Mouse (Mus musculus): Measurements from ENCODE around the gene Bcdin3d. TPM values are rescaled to one million over a fixed set of nuclear protein-coding genes. Genes with fewer than 3 reads are reported as not detected.
"Not testable (repeated sequence)": the region's sequence is repeated elsewhere in the genome, so short reads cannot be mapped to it uniquely, and the experiment has no call there.

Bcdin3d gene
- polyA plus RNA-seq, 1 experiment from 2014 or later, result 19.4 TPM

DNA sequence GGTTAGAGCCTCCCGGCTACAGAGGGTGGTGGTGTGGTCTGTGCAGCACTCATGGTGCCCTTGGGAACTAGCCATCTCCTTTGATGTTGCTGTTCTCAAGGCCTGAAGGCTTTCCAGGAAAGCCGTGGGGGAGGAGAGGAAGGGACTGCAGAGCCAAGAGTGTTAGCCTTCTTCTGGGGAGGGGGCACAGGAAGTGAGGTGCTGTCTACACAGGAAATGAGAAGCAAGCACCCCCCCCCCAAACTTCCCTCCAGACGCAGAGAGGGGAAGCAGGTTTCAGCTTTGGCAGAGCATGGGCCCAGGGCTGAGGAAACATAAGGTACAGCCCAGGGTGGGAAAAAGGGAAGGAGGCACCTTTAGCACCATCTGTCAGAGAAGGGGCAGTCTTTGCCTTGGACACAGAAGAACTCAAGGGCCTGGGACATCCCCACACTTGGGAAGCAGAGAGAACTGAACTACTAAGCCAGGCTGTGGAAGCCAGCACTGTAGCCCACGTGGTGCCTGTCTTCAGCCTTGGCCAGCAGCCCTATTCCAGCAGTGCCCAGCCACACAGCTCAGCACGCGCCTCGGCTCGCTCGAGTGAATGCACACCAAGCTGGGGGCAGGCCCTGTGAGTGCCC is 25.3 kb downstream of the Bcdin3d start:
- no peaks in the 10 kb centered on the region for H3K9me3 ChIP-seq (replicated peaks)
- H3K36me3 ChIP-seq, result peaks cover 90% of the 10 kb centered on the region
- peak overlapping the region; percentile 64; the same call in 1 of the 2 replicates for H3K27ac ChIP-seq
- 75% methylated on average over 9 of the region's 9 CpGs for WGBS
- no peak overlapping the region for H3K4me3 ChIP-seq
- no peak for DNase-seq (ENCODE audit: low spot score)
- H3K4me1 ChIP-seq, result peaks cover 19% of the 10 kb centered on the region
- no peaks in the 10 kb centered on the region for H3K27me3 ChIP-seq (ENCODE audit: low read depth, poor library complexity, severe bottlenecking)

DNA sequence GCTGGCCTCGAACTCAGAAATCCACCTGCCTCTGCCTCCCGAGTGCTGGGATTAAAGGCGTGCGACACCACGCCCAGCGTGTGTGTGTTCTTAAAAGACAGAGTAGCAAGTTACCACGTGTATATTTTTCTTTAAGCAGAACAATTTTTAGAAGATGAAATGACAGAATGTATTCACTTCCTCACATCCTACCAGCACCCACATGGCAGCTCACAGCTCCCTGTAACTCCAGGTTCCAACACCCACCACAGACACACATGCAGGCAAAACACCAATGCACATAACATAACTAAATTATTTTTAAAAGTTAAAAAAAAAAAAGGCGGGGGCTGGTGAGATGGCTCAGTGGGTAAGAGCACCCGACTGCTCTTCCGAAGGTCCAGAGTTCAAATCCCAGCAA is 28.4 kb downstream of the Bcdin3d start:
- Histone ChIP-seq H3K4me1 (peaks cover 14% of the 10 kb centered on the region), H3K36me3 (peaks cover 71% of the 10 kb centered on the region)
- not testable (repeated sequence) for H3K27me3 ChIP-seq (ENCODE audit: low read depth, poor library complexity, severe bottlenecking); H3K4me3 ChIP-seq; H3K27ac ChIP-seq; H3K9me3 ChIP-seq (replicated peaks); DNase-seq (ENCODE audit: low spot score)
- WGBS, result 93% methylated on average over 10 of the region's 10 CpGs

DNA sequence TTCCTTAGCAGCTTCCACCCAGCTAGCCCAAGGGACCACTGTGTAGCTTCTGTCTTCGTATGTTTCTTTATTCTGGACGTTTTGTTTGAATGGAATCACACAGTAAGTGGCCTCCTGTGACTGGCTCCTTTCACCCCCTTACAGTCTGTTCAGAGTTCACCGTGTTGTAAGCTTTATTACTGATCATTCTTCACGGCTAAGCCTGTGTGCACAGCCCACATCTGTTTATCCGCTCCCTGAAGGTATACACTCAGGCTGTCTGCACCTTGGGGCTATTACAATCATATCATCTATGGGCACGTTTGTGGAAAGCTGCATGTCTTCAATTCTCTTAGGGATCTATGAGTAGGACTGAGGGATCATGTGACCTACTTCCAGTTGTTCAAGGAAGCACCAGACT is 29.0 kb downstream of the Bcdin3d start:
- H3K27ac ChIP-seq, result no peak overlapping the region
- H3K36me3 ChIP-seq, result peaks cover 67% of the 10 kb centered on the region
- no peaks in the 10 kb centered on the region for H3K27me3 ChIP-seq (ENCODE audit: low read depth, poor library complexity, severe bottlenecking)
- peaks cover 19% of the 10 kb centered on the region for H3K4me1 ChIP-seq
- no peak overlapping the region for H3K4me3 ChIP-seq
- DNase-seq (ENCODE audit: low spot score), result no peak
- 82% methylated on average over 6 of the region's 6 CpGs for WGBS
- no peaks in the 10 kb centered on the region for H3K9me3 ChIP-seq (replicated peaks)

DNA sequence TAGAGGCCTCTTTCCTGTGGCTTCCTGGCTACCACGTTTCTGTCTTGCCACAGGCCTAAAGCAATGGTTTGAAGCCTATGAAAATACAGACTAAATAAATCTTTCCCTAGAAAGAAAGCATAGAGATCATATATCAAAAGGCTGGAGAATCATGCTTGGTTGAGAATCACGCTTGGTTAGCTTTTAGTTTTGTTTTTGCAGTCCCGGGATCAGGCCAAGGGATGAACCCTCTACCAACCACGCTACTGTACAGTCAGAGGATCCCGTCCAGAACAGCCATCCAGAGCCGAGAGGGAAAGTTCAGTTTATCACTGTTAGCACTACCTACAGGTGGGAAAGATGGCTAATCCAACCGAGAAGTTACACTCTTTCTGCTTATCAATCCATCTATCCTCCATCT is 32.2 kb downstream of the Bcdin3d start:
- H3K27ac ChIP-seq, result no peak overlapping the region

DNA sequence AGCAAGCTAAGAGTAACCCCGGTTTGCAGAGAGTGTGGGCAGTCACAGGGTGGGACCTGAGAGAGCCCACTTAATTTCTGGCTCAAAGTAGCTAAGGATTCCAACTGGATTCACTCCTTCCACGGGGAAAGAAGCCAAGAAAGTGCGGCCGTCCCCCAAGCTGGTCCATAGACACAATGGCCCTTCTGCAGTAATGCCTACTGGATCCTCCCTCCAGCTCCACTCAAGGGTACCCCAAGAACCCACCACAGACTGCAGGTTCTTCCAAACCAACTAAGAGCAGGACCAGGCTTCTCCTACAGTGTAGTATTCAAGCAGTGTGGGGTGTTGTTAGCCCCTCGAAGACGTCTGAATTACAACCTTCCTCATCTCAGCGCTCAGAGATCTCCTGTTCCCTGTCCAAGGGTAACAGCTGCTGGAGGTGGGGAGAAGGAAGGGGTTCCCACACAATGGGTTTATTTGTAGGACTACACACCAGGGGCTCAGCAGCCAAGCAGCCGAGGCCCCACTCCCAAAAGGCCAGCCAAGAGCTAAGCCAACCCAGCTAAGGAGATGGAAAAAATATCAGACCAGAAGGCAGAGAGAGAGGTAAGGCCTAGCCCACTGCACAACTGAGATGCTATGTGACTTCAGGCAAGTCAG is 33.6 kb downstream of the Bcdin3d start:
- Histone ChIP-seq H3K27me3 (ENCODE audit: low read depth, poor library complexity, severe bottlenecking) (no peaks in the 10 kb centered on the region), H3K4me1 (peaks cover 42% of the 10 kb centered on the region), H3K36me3 (peaks cover 68% of the 10 kb centered on the region), H3K27ac (peak overlapping the region; percentile 5; the same call in 1 of the 2 replicates), H3K4me3 (no peak overlapping the region), H3K9me3 (replicated peaks) (no peaks in the 10 kb centered on the region)
- DNase-seq (ENCODE audit: low spot score), result no peak
- 76% methylated on average over 8 of the region's 8 CpGs for WGBS

More for the DNA sequence above, 32.2 kb downstream of the Bcdin3d start:
- Histone ChIP-seq H3K9me3 (replicated peaks) (no peaks in the 10 kb centered on the region), H3K4me1 (peaks cover 30% of the 10 kb centered on the region), H3K4me3 (no peak overlapping the region), H3K27me3 (ENCODE audit: low read depth, poor library complexity, severe bottlenecking) (no peaks in the 10 kb centered on the region), H3K36me3 (peaks cover 61% of the 10 kb centered on the region)
- DNase-seq (ENCODE audit: low spot score), result no peak
- 86% methylated on average over 7 of the region's 7 CpGs for WGBS

DNA sequence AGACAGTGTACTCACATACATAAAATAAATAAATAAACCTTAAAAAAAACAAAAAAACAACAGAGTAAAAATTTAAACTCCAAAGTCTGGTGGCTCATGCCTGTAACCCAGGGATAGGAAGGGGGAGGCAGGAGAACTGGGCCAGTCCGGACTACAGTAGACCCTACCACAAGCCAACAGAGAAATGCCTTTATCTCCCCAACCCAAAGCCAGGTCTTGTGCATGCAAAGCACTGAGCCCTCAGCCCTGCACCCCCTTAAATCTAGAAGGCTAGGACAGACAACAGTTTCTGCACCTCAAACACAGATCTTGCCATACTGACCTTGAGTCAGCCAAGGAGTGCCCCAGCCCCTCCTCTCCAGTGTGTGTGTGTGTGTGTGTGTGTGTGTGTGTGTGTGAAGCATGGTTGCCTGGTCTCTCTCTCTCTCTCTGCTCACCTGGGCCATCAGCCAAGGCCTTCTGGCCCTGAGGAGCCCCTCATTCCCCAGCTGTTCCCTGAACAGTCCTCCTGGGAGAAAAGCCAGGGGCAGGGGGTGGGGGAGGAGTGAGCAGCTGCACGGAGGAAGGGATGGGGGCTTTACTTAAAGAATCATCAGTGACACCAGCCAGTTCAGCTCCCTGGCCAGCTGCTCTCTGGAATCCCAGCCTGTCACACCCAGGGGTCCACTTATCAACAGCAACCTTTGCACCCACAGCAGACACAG is 34.3 kb downstream of the Bcdin3d start:
- H3K4me3 ChIP-seq, result no peak overlapping the region
- H3K36me3 ChIP-seq, result peaks cover 65% of the 10 kb centered on the region
- DNase-seq (ENCODE audit: low spot score), result no peak
- no peaks in the 10 kb centered on the region for H3K27me3 ChIP-seq (ENCODE audit: low read depth, poor library complexity, severe bottlenecking)
- peak overlapping the region; percentile 5; the same call in 1 of the 2 replicates for H3K27ac ChIP-seq
- 59% methylated on average over 2 of the region's 2 CpGs for WGBS
- no peaks in the 10 kb centered on the region for H3K9me3 ChIP-seq (replicated peaks)
- H3K4me1 ChIP-seq, result peaks cover 46% of the 10 kb centered on the region

DNA sequence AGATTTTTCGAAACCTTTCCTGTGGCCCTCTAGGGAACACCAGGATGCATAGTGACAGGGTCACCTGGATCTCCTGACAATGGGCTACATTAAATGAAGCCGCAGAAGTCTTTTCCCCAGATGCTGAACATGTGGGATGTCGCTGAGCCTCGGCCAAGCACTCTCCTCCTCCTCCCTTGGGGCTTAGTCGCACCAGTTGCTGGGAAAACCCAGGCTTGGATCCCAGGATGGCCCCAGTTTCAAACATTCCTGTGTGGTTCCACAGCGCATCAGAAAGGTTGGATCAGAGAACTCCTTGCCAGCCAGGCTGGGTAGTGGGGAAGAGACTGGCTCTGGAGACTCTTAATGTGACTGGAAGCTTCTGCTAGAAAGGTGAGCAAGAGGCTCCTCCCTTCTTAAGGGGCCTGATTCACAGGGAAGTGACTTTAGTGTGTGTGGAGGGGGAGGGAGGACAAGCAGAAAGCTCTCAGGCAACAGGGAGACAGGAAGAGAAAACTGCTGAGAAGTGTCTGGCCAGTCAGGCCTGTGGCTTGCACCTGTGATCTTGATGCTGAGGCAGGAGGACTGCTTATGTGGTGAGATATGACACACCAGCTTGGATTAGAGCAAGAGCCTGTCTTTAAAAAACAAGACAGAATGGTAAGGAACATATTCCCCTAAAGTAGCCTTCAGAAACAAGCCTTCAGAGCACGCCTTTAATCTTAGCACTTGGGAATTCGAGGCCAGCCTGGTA is 35.4 kb downstream of the Bcdin3d start:
- WGBS, result 86% methylated on average over 8 of the region's 8 CpGs
- Histone ChIP-seq H3K9me3 (replicated peaks) (no peaks in the 10 kb centered on the region), H3K4me3 (no peak overlapping the region), H3K4me1 (peaks cover 46% of the 10 kb centered on the region), H3K27me3 (ENCODE audit: low read depth, poor library complexity, severe bottlenecking) (no peaks in the 10 kb centered on the region), H3K27ac (no peak overlapping the region), H3K36me3 (peaks cover 65% of the 10 kb centered on the region)
- no peak for DNase-seq (ENCODE audit: low spot score)

DNA sequence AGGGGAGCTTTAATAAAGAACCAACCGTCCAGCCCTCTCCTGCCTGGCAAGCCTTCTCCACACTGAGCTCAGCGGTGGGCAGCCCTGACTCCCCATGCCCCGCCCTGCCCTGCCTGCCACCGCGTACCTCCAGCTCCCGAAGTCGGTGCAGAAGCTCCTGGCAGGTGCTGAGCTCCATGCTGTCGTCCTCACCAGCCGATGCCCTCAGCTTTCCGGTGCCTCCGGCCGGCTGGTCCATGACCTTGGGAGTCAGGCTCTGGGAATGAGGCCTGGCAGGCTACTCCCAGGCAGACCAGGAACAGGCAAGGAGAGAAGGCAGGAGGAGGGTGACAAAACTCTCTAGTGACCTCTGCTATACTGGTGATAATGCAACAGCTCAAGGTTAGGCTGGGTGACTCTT is 40.6 kb downstream of the Bcdin3d start:
- Histone ChIP-seq H3K9me3 (replicated peaks) (no peaks in the 10 kb centered on the region), H3K36me3 (peaks cover 94% of the 10 kb centered on the region), H3K4me3 (no peak overlapping the region), H3K27ac (no peak overlapping the region), H3K27me3 (ENCODE audit: low read depth, poor library complexity, severe bottlenecking) (no peaks in the 10 kb centered on the region), H3K4me1 (peaks cover 46% of the 10 kb centered on the region)
- no peak for DNase-seq (ENCODE audit: low spot score)
- WGBS, result 90% methylated on average over 12 of the region's 12 CpGs

DNA sequence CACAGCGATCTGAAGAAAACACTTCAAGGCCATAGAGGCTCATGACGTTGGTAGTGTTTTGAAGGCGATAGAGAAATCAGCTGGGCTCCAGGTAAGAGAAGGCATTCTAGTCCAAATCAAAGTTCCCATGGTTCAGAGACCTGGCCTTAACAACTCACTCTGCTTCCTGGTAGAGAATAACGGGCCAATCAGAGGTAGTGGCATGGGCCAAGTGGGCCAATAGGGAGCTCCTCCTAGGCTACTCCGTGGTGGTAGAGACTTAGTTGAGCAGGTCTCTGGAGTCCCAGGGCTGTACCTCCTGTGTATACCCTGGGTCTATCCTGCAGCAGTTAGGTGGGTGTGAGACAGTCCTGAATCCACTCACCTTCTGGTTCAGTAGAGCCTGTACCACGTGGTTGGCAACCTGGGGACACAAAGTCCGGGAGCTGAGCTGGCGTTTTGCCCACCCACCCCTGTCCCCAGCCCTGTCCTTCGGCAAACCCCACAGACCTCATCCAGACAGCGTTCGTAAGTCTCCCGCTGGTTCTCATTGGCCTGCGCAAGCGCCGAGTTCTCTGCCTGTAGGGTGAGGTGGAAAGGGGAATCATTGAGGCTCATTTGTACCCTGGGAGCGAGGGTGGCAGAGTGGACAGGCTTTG is 41.3 kb downstream of the Bcdin3d start:
- Histone ChIP-seq H3K36me3 (peaks cover 93% of the 10 kb centered on the region), H3K4me1 (peaks cover 42% of the 10 kb centered on the region)
- WGBS, result 93% methylated on average over 16 of the region's 16 CpGs

DNA sequence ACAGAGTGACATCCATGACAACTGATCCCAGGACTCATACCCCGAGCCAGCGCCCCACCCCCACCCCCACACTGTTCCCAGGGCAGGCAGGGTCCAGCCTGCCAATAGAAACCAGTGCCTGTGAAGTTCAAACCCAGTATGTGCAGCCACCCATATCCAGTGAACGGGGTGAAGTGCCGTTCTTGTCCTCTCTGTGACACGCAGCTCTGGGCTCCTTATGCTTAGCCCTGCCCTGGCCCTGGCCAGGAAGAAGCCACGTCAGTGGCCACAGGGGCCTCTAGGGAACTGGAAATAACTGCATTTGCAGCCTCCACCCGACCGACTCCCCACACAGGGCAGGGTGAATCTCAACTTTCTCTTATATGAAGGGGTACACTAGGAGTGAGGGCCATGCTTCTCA is 42.6 kb downstream of the Bcdin3d start:
- Histone ChIP-seq H3K36me3 (peaks cover 93% of the 10 kb centered on the region), H3K4me3 (no peak overlapping the region), H3K9me3 (replicated peaks) (no peaks in the 10 kb centered on the region), H3K27ac (no peak overlapping the region), H3K4me1 (peaks cover 36% of the 10 kb centered on the region), H3K27me3 (ENCODE audit: low read depth, poor library complexity, severe bottlenecking) (no peaks in the 10 kb centered on the region)
- WGBS, result 89% methylated on average over 8 of the region's 8 CpGs
- no peak for DNase-seq (ENCODE audit: low spot score)

More for the DNA sequence above, 41.3 kb downstream of the Bcdin3d start:
- H3K4me3 ChIP-seq, result no peak overlapping the region
- H3K27me3 ChIP-seq (ENCODE audit: low read depth, poor library complexity, severe bottlenecking), result no peaks in the 10 kb centered on the region
- no peak overlapping the region for H3K27ac ChIP-seq
- H3K9me3 ChIP-seq (replicated peaks), result no peaks in the 10 kb centered on the region
- DNase-seq (ENCODE audit: low spot score), result no peak

DNA sequence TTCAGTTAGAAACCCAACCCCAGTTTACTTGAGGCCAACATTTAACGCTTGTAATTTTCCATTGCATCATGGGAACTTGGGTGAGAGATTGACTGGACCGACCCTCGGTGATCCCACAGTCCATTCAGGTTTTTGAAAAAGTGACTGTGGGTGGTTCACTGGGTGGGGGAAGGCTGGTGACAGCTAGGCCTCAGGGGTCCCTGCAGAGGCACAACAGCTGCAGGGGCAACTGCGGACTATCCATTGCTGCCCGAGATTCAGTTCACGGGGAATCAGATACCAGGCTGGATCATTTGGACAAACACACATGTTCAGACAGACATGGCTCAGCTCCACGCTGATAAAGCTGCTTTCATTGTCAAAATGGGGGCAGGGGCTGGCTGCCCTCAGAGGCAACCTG is 43.0 kb downstream of the Bcdin3d start:
- peaks cover 31% of the 10 kb centered on the region for H3K4me1 ChIP-seq
- H3K27ac ChIP-seq, result no peak overlapping the region
- no peak overlapping the region for H3K4me3 ChIP-seq
- no peaks in the 10 kb centered on the region for H3K27me3 ChIP-seq (ENCODE audit: low read depth, poor library complexity, severe bottlenecking)
- no peaks in the 10 kb centered on the region for H3K9me3 ChIP-seq (replicated peaks)
- peaks cover 93% of the 10 kb centered on the region for H3K36me3 ChIP-seq
- 93% methylated on average over 7 of the region's 7 CpGs for WGBS
- DNase-seq (ENCODE audit: low spot score), result no peak

DNA sequence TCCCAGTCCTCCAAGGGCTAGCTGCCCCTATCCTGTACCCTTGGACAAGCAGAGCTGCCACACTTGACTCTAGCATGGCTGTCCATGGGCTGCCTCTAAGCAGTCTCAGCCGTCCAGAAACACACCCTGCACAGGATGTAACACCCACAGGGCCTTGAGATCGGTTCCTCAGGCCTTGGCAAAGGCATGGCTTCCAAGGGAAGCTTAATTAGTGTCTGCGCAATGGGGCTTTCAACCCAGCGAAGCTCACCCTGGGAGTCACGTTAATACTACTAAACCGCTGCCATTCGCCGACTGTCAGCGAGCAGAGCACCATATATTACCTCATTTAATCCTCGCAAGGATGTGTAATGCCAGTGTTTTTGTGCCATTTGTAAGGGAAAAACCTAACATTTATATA is 43.5 kb downstream of the Bcdin3d start:
- WGBS, result 91% methylated on average over 10 of the region's 10 CpGs
- Histone ChIP-seq H3K9me3 (replicated peaks) (no peaks in the 10 kb centered on the region), H3K27me3 (ENCODE audit: low read depth, poor library complexity, severe bottlenecking) (no peaks in the 10 kb centered on the region), H3K4me3 (no peak overlapping the region), H3K27ac (no peak overlapping the region), H3K4me1 (peaks cover 27% of the 10 kb centered on the region), H3K36me3 (peaks cover 93% of the 10 kb centered on the region)
- no peak for DNase-seq (ENCODE audit: low spot score)

Data from limb, embryonic 10.5 days (tissue).